19 mouse cellular contexts compared by ENCODE assay signal in genomic region chr12:26285939-26286338, GRCm38 (mm10).
DNase-seq lines count a peak whose midpoint lies in the region; ATAC-seq and TF ChIP-seq lines count a peak whose summit lies in the region.
"Had no signal": no experiment of that assay in that cellular context is flagged by ENCODE, and none has a peak within 500 bp of the region (broad histone marks: within the 10 kb centered on the region; RNA-seq: fewer than 3 reads in every experiment).

No protein-coding gene starts in this region.

- WGBS in heart, embryonic 10.5 days, result 82% methylated on average over 8 of the region's 8 CpGs
- WGBS in hindbrain, postnatal 0 days, result 69% methylated on average over 8 of the region's 8 CpGs
- 30% methylated on average over 8 of the region's 8 CpGs for WGBS in neural tube, embryonic 12.5 days

- H3K36me3 ChIP-seq in heart, embryonic 10.5 days, result no peaks in the 10 kb centered on the region
- no peaks in the 10 kb centered on the region for H3K36me3 ChIP-seq in hindbrain, postnatal 0 days (ENCODE audit: insufficient read depth, low read length)
- no peaks in the 10 kb centered on the region for H3K36me3 ChIP-seq in neural tube, embryonic 12.5 days
- H3K36me3 ChIP-seq: forebrain, embryonic 15.5 days; intestine, embryonic 15.5 days; limb, embryonic 15.5 days; stomach, embryonic 15.5 days had no signal

- ATAC-seq in hindbrain, postnatal 0 days, result no peak
- ATAC-seq in neural tube, embryonic 12.5 days (ENCODE audit: low FRiP score, low read depth), result peak; percentile 68; the same call in 1 of the 2 replicates
- ATAC-seq: forebrain, embryonic 15.5 days; intestine, embryonic 15.5 days had no signal

- H3K27me3 ChIP-seq in heart, embryonic 10.5 days (ENCODE audit: insufficient read depth, poor library complexity, severe bottlenecking), result no peaks in the 10 kb centered on the region
- H3K27me3 ChIP-seq in hindbrain, postnatal 0 days (ENCODE audit: insufficient read depth, low read length), result no peaks in the 10 kb centered on the region
- H3K27me3 ChIP-seq in neural tube, embryonic 12.5 days (replicated peaks), result no peaks in the 10 kb centered on the region
- H3K27me3 ChIP-seq: forebrain, embryonic 15.5 days; intestine, embryonic 15.5 days; limb, embryonic 15.5 days; stomach, embryonic 15.5 days had no signal

- no peaks in the 10 kb centered on the region for H3K9me3 ChIP-seq in heart, embryonic 10.5 days
- 0 out of 2 replicates have a peak, but pooled peaks cover 3% of the 10 kb centered on the region for H3K9me3 ChIP-seq in hindbrain, postnatal 0 days (ENCODE audit: low read length)
- no peaks in the 10 kb centered on the region for H3K9me3 ChIP-seq in neural tube, embryonic 12.5 days
- H3K9me3 ChIP-seq: forebrain, embryonic 15.5 days; intestine, embryonic 15.5 days; limb, embryonic 15.5 days; stomach, embryonic 15.5 days had no signal

- no peak overlapping the region for H3K4me2 ChIP-seq in hindbrain, postnatal 0 days (ENCODE audit: low read depth, low read length)
- no peak overlapping the region for H3K4me2 ChIP-seq in neural tube, embryonic 12.5 days (replicated peaks)
- H3K4me2 ChIP-seq: forebrain, embryonic 15.5 days; intestine, embryonic 15.5 days; limb, embryonic 15.5 days; stomach, embryonic 15.5 days had no signal

- DNase-seq in heart, adult 11 months, result peak; percentile 78
- no peak for DNase-seq in heart, embryonic 10.5 days (ENCODE audit: low spot score)
- peak; percentile 35 to 51 for DNase-seq in kidney, postnatal 4 days
- DNase-seq in kidney, adult 8-10 months, result no peak
- peak; percentile 12 for DNase-seq in hindbrain, postnatal 0 days (ENCODE audit: low spot score)
- DNase-seq in layer of hippocampus, postnatal 25 days (ENCODE audit: extremely low spot score in 1 of 2, low spot score in 1 of 2), result no peak
- no peak for DNase-seq in right cerebral cortex, postnatal 36 days (ENCODE audit: low spot score in 2 of 2)
- DNase-seq: cerebellum, adult 18-20 months; gastrocnemius, adult 2 months; heart, postnatal 10 days; lung, adult 18-20 months; lung, postnatal 4 days; midbrain, embryonic 14.5 days; thymus, postnatal 14 days had no signal

- H3K27ac ChIP-seq in heart, embryonic 10.5 days, result no peak overlapping the region
- peak overlapping the region; percentile 11; the same call in 1 of the 2 replicates for H3K27ac ChIP-seq in hindbrain, postnatal 0 days
- H3K27ac ChIP-seq in neural tube, embryonic 12.5 days, result peak overlapping the region; percentile 21; the same call in 1 of the 2 replicates
- H3K27ac ChIP-seq: forebrain, embryonic 15.5 days; gastrocnemius, adult 2 months; intestine, embryonic 15.5 days; limb, embryonic 15.5 days; stomach, embryonic 15.5 days had no signal

- no peak overlapping the region for H3K4me3 ChIP-seq in heart, embryonic 10.5 days
- H3K4me3 ChIP-seq in hindbrain, postnatal 0 days (ENCODE audit: low read length), result no peak overlapping the region
- H3K4me3 ChIP-seq in neural tube, embryonic 12.5 days, result no peak overlapping the region
- H3K4me3 ChIP-seq: forebrain, embryonic 15.5 days; gastrocnemius, adult 2 months; intestine, embryonic 15.5 days; limb, embryonic 15.5 days; stomach, embryonic 15.5 days had no signal

- no peak for TF ChIP-seq CTCF in hindbrain, postnatal 0 days (IDR thresholded peaks at IDR 0.05; ENCODE audit: low read depth)

- H3K9ac ChIP-seq in hindbrain, postnatal 0 days (replicated peaks; ENCODE audit: low read length), result no peak overlapping the region
- H3K9ac ChIP-seq in neural tube, embryonic 12.5 days, result no peak overlapping the region
- H3K9ac ChIP-seq: forebrain, embryonic 15.5 days; intestine, embryonic 15.5 days; limb, embryonic 15.5 days; stomach, embryonic 15.5 days had no signal

- H3K4me1 ChIP-seq in heart, embryonic 10.5 days, result no peaks in the 10 kb centered on the region
- no peaks in the 10 kb centered on the region for H3K4me1 ChIP-seq in hindbrain, postnatal 0 days (ENCODE audit: insufficient read depth, low read length)
- peaks cover 12% of the 10 kb centered on the region for H3K4me1 ChIP-seq in neural tube, embryonic 12.5 days
- H3K4me1 ChIP-seq: intestine, embryonic 15.5 days had no signal

Comparison
In these comparisons a context has a peak if more than half of its experiments do, and no peak if none do; other contexts are left out.
1. DNase-seq: peak in heart, adult 11 months (single experiment), kidney, postnatal 4 days (2 of 2) and hindbrain, postnatal 0 days (single experiment); none in heart, embryonic 10.5 days (single experiment), kidney, adult 8-10 months (0 of 2), layer of hippocampus, postnatal 25 days (0 of 2) and right cerebral cortex, postnatal 36 days (0 of 2).